Comparison of ENCODE assay signal across 23 mouse cellular contexts in genomic region chr2:77874678-77875077, GRCm38 (mm10). TPM values are rescaled to one million over a fixed set of nuclear protein-coding genes. Genes with fewer than 3 reads are reported as not detected.
"Had no signal": no experiment of that assay in that cellular context is flagged by ENCODE, and none has a peak within 500 bp of the region (broad histone marks: within the 10 kb centered on the region; RNA-seq: fewer than 3 reads in every experiment).

No protein-coding gene starts in this region.

- H3K4me3 ChIP-seq: kidney, embryonic 15.5 days; left cerebral cortex, adult 2 months; liver, embryonic 13.5 days; megakaryocyte, embryonic 14.5 days; neural tube, embryonic 12.5 days; neural tube, embryonic 15.5 days had no signal

- H3K9me3 ChIP-seq: kidney, embryonic 15.5 days; liver, embryonic 13.5 days; megakaryocyte, embryonic 14.5 days; neural tube, embryonic 12.5 days; neural tube, embryonic 15.5 days had no signal

- H3K9ac ChIP-seq: kidney, embryonic 15.5 days; liver, embryonic 13.5 days; neural tube, embryonic 12.5 days; neural tube, embryonic 15.5 days had no signal

- H3K4me1 ChIP-seq: kidney, embryonic 15.5 days; liver, embryonic 13.5 days; neural tube, embryonic 12.5 days; neural tube, embryonic 15.5 days had no signal

- H3K27ac ChIP-seq: kidney, embryonic 15.5 days; left cerebral cortex, adult 2 months; liver, embryonic 13.5 days; neural tube, embryonic 12.5 days; neural tube, embryonic 15.5 days had no signal

- DNase-seq: kidney, adult 11 months; kidney, adult 8-10 months; kidney, postnatal 10 days; kidney, postnatal 36 days; layer of hippocampus, postnatal 36 days; left cerebral cortex, postnatal 4 days; liver, embryonic 13.5 days; lung, adult 2 months; lung, postnatal 14 days; lung, postnatal 4 days; midbrain, embryonic 14.5 days; retina, postnatal 1 day; right cerebral cortex, postnatal 25 days; thymus, adult 18-20 months; thymus, postnatal 14 days; thymus, postnatal 4 days had no signal

- H3K36me3 ChIP-seq: kidney, embryonic 15.5 days; liver, embryonic 13.5 days; neural tube, embryonic 12.5 days; neural tube, embryonic 15.5 days had no signal

- H3K4me2 ChIP-seq: kidney, embryonic 15.5 days; liver, embryonic 13.5 days; midbrain, embryonic 11.5 days; neural tube, embryonic 12.5 days; neural tube, embryonic 15.5 days had no signal

- H3K27me3 ChIP-seq: kidney, embryonic 15.5 days; liver, embryonic 13.5 days; neural tube, embryonic 12.5 days; neural tube, embryonic 15.5 days had no signal

RNA-seq across cellular contexts. Expression of gene Zfp385b, which starts 55.2 kb away (rescaled TPM):
- polyA plus RNA-seq: spleen, adult 2 months had no signal
